Mouse (Mus musculus) spleen, adult 2 months (tissue): ENCODE measurements around the gene Clybl.

Source experiments
- CTCF ChIP-seq: fragments of 200-500 bp; IDR thresholded peaks from 2 replicates; pipeline ENCODE4 v1.5.1; 2011; ENCODE audit warnings: mild to moderate bottlenecking, inconsistent platforms; ENCODE audit not compliant: insufficient read depth, insufficient read length, insufficient replicate concordance; ENCODE audit errors: extremely low read depth
- POLR2A ChIP-seq: fragments of 200-500 bp; IDR thresholded peaks from 2 replicates; pipeline ENCODE4 v1.6.1; 2011; ENCODE audit warnings: low read depth, low read length, inconsistent platforms

- TF ChIP-seq CTCF (no peak), POLR2A (no peak)
Observed at GRCm38 (mm10) chr14:122340141-122340540, 158.6 kb downstream of the Clybl start.
